Mouse (Mus musculus) lung, embryonic 15.5 days (tissue): Measurements from ENCODE around the gene Smim22. TPM values are rescaled to one million over a fixed set of nuclear protein-coding genes. Genes with fewer than 3 reads are reported as not detected.

ENCODE experiments used
- ATAC-seq: fragments of 200-750 bp; cut with Nextera tagmentation; 2 replicates; pipeline ENCODE4 v1.8.0; 2017; ENCODE audit warnings: moderate number of reproducible peaks, borderline replicate concordance; ENCODE audit not compliant: low FRiP score, low TSS enrichment; ENCODE audit errors: extremely low read depth
- H3K27ac ChIP-seq: fragments of 300-500 bp; sonication (generic); 2 replicates; pipeline ENCODE4 v1.5.1; 2015; ENCODE audit warnings: moderate library complexity, mild to moderate bottlenecking, inconsistent platforms
- H3K27me3 ChIP-seq: fragments of 300-500 bp; sonication (generic); 2 replicates; pipeline ENCODE4 v1.6.1; 2015; ENCODE audit warnings: inconsistent platforms
- H3K36me3 ChIP-seq: fragments of 300-500 bp; sonication (generic); 2 replicates; pipeline ENCODE4 v1.6.1; 2015; ENCODE audit warnings: inconsistent platforms
- H3K4me1 ChIP-seq: fragments of 300-500 bp; sonication (generic); 2 replicates; pipeline ENCODE4 v1.6.1; 2015; ENCODE audit warnings: inconsistent platforms
- H3K4me2 ChIP-seq: fragments of 300-500 bp; sonication (generic); 2 replicates; pipeline ENCODE4 v1.6.1; 2015; ENCODE audit warnings: inconsistent platforms, mild to moderate bottlenecking, moderate library complexity
- H3K4me3 ChIP-seq: fragments of 300-500 bp; sonication (generic); 2 replicates; pipeline ENCODE4 v1.5.1; 2015; ENCODE audit warnings: mild to moderate bottlenecking, inconsistent platforms
- H3K9ac ChIP-seq: fragments of 300-500 bp; sonication (generic); 2 replicates; pipeline ENCODE4 v1.6.1; 2015; ENCODE audit warnings: inconsistent platforms
- H3K9me3 ChIP-seq: fragments of 300-500 bp; sonication (generic); 2 replicates; pipeline ENCODE4 v1.6.1; 2016; ENCODE audit warnings: inconsistent platforms
- WGBS: fragments of 180-500 bp; shearing (Covaris S2); methylation state at CpG from one replicate; pipeline ENCODE4 v1.1.7; 2015; 5-methylcytosine and 5-hydroxymethylcytosine counted together
- polyA plus RNA-seq: library from polyadenylated mRNA; unstranded; fragments of >200 nt; fragmentation: Nextera tagmentation; extraction: Ambion mirVana; gene quantifications from 2 replicates; pipeline ENCODE4 v1.2.1, GENCODE M21; 2015

Smim22 gene
- polyA plus RNA-seq, 1 experiment from 2014 or later, result 30.2 TPM

DNA sequence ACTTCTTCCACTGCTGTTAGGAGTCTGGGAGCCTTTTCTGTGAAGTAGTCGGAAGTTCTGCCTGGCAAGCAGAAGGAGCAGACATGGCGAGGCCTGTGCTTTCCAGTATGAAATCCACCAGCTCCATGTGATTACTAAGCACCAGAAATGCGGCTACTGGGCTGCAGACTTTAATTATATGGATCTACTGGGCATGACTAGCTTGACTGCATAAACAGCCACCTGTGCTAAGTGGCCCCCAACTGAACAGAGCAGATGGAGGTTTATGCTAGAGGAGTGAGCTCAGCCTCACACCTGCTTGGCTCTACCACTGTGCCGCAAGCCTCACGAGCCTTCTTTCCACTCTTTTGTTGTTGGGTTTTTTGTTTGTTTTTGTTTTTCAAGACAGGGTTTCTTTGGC is 32.6 kb upstream of the Smim22 start:
- Histone ChIP-seq H3K9ac (no peak overlapping the region), H3K27ac (no peak overlapping the region), H3K36me3 (no peaks in the 10 kb centered on the region), H3K4me2 (no peak overlapping the region), H3K4me3 (no peak overlapping the region), H3K9me3 (no peaks in the 10 kb centered on the region), H3K4me1 (0 out of 2 replicates have a peak, but pooled peaks cover 3% of the 10 kb centered on the region), H3K27me3 (no peaks in the 10 kb centered on the region)
- ATAC-seq, result no peak
- 86% methylated on average over 5 of the region's 5 CpGs for WGBS

DNA sequence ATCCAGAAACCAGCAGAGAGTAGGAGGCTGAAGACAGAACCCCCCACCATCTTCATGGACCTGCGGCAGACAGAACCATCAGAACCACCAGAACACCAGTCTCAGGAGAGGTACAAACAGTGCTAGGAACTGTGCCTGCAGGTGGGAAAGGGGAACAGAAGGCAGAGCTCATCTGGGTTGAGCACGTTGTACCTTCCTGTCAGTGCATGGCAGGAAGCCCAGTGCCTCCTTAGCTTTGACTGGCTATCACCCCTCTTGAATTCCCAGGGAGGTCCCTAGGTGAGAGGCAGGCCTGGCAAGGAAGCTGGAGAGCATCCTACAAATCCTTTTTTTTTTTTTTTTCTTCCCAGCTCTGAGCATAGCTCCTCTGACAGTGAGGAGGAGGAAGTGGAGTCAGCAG is 30.9 kb upstream of the Smim22 start:
- H3K9ac ChIP-seq, result no peak overlapping the region
- no peaks in the 10 kb centered on the region for H3K27me3 ChIP-seq
- H3K4me2 ChIP-seq, result no peak overlapping the region
- no peak for ATAC-seq
- H3K27ac ChIP-seq, result no peak overlapping the region
- H3K9me3 ChIP-seq, result no peaks in the 10 kb centered on the region
- H3K4me1 ChIP-seq, result 0 out of 2 replicates have a peak, but pooled peaks cover 3% of the 10 kb centered on the region
- H3K4me3 ChIP-seq, result no peak overlapping the region
- no peaks in the 10 kb centered on the region for H3K36me3 ChIP-seq
- 57% methylated on average over 2 of the region's 2 CpGs for WGBS

DNA sequence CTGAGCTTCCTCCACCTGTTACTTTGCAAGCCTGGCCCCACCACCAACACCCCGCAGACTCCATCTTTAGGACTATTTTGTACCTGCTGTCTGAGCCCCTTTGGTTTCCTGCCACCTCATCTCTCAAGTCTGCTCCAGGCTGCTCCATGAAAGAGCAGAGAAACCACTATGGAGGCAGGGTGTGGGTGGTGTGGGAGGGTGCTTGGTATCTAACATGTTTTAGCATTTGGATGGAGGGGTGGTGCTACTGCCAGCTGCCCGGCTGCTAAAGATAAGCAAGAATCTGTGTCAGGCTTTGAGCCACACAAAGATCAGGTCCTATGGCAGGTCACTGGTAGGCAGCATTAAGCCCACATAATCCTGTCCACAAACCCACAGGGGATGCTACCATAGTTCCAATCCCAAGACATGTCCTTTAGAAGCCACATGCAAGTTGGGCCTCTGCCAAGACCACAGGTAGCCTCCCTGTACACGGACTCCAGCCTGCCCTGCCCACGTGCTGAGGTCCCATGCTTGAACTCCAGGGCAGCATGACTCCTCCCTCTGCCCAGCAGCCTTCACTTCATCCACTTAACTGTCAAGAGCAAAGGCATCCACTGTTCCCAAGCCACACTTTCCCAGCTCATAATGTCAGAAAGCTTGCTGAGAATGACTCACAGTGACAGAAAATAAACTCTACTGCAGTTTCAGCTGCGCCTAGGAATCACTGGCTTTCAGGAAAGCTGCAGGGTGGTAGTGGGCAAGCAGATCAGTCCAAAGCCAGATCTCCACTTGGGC is 28.6 kb upstream of the Smim22 start:
- Histone ChIP-seq H3K9me3 (no peaks in the 10 kb centered on the region), H3K36me3 (no peaks in the 10 kb centered on the region), H3K9ac (no peak overlapping the region), H3K4me2 (no peak overlapping the region), H3K27me3 (no peaks in the 10 kb centered on the region), H3K4me1 (0 out of 2 replicates have a peak, but pooled peaks cover 3% of the 10 kb centered on the region), H3K4me3 (no peak overlapping the region), H3K27ac (no peak overlapping the region)
- WGBS, result 34% methylated on average over 5 of the region's 5 CpGs
- ATAC-seq, result peak; percentile 19; the same call in 1 of the 2 replicates

DNA sequence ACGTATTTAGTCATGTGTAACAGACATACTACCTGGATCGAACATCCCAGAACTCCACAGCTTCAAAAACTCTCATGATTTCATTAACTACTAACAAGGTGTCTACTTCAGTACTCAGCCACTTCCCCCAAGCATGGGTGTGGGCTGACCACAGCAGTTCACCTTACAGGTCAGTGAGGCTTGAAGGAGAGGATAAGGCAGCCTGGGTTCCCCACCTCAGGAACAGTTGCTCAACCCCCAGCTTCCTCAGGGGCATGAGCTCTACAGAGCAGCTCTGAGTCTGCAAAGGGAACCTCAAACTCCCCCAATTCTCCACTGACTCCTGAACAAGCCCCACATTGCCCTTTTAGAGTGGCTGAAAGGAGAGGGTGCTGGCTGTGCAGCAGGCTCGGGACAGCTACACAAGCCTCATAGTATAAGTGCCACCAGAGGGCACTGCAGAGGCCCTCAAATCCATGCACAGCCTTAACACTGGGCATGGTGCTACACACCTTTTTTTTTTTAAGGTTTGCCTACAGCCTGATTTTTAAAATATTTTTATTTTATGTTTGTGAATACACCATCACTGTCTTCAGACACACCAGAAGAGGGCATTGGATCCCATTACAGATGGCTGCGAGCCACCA is 27.2 kb upstream of the Smim22 start:
- Histone ChIP-seq H3K36me3 (no peaks in the 10 kb centered on the region), H3K9ac (no peak overlapping the region), H3K4me1 (0 out of 2 replicates have a peak, but pooled peaks cover 3% of the 10 kb centered on the region), H3K9me3 (no peaks in the 10 kb centered on the region), H3K27me3 (no peaks in the 10 kb centered on the region), H3K27ac (no peak overlapping the region), H3K4me2 (no peak overlapping the region), H3K4me3 (no peak overlapping the region)
- no peak for ATAC-seq
- 66% methylated on average over 4 of the region's 4 CpGs for WGBS

DNA sequence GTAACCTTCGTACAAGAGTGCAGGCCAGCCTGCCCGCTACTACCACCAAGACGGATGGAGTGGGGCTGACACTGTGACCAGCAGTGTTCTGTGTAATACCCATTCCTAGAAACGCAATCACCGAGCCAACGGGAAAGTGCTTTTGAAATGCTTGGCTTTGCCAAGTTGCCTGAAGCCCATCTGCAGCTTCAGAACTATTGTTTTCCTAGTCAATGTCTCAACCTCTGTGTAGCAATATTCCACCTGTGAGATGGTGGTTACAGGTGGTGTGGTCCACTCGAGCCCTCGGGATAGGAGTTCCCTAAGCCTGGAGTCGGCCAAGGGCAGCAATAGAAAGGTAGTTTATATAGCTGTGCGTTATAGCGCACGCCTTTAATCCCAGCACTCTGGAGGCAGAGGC is 22.4 kb upstream of the Smim22 start:
- Histone ChIP-seq H3K27me3 (no peaks in the 10 kb centered on the region), H3K9ac (no peak overlapping the region), H3K36me3 (no peaks in the 10 kb centered on the region), H3K9me3 (no peaks in the 10 kb centered on the region), H3K4me1 (no peaks in the 10 kb centered on the region), H3K27ac (no peak overlapping the region), H3K4me2 (no peak overlapping the region), H3K4me3 (no peak overlapping the region)
- WGBS, result 87% methylated on average over 12 of the region's 12 CpGs
- ATAC-seq, result no peak

DNA sequence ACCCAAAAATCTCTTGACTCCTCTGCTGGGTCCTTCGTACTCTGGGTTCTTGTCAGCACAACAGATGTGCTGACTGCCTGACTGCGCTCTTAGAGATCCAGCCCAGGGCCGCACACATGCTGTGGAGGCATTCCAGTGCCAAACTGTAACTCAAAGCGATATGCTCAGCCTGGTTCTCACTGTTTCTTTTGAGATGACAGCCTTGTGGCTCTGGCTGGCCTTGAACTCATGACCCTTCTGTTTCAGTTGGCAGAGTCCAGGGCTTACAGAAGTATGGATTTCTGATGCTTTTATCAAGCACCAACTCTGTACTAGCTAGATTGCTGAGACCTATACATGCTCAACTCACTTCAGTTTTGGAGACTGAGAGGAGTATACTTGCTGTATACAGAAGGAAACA is 13.8 kb upstream of the Smim22 start:
- no peaks in the 10 kb centered on the region for H3K27me3 ChIP-seq
- H3K36me3 ChIP-seq, result no peaks in the 10 kb centered on the region
- no peak for ATAC-seq
- H3K4me2 ChIP-seq, result no peak overlapping the region
- H3K4me1 ChIP-seq, result no peaks in the 10 kb centered on the region
- H3K9ac ChIP-seq, result no peak overlapping the region
- WGBS, result 80% methylated on average over 4 of the region's 4 CpGs
- H3K9me3 ChIP-seq, result no peaks in the 10 kb centered on the region
- no peak overlapping the region for H3K27ac ChIP-seq
- H3K4me3 ChIP-seq, result no peak overlapping the region

DNA sequence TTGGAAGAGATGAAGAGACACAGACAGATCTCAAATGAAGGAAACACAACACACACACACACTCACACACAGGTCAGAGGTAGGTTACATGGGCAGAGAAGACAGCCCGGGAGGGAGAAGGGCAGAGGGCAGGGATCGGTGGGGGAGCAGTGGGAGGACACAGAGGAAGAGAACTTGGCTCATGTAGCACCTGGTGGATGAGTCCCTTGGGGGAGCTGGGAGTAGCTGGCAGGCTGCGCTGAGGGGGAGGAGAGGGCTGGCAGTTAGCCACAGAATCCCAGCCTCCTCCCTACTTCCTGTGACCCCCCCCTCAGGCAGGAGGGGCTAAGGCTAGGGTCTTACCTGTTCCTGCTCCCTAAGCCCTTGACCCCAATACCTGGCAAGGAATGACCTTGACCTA is 9.5 kb upstream of the Smim22 start, which contains the start of gene Sept12:
Gene Sept12, minus strand, starts transcription at position 300 of the 400 bp plus-strand sequence.
- H3K27me3 ChIP-seq, result no peaks in the 10 kb centered on the region
- H3K4me3 ChIP-seq, result no peak within 1 kb of the TSS
- H3K9ac ChIP-seq, result no peak within 1 kb of the TSS
- no peaks in the 10 kb centered on the region for H3K9me3 ChIP-seq
- H3K36me3 ChIP-seq, result no peaks in the 10 kb centered on the region
- no peak within 1 kb of the TSS for H3K4me2 ChIP-seq
- no peaks in the 10 kb centered on the region for H3K4me1 ChIP-seq
- no peak for ATAC-seq
- WGBS, result 33% methylated on average over 3 of the region's 3 CpGs
- peak within 1 kb of the TSS; percentile 0; the same call in 1 of the 2 replicates for H3K27ac ChIP-seq

DNA sequence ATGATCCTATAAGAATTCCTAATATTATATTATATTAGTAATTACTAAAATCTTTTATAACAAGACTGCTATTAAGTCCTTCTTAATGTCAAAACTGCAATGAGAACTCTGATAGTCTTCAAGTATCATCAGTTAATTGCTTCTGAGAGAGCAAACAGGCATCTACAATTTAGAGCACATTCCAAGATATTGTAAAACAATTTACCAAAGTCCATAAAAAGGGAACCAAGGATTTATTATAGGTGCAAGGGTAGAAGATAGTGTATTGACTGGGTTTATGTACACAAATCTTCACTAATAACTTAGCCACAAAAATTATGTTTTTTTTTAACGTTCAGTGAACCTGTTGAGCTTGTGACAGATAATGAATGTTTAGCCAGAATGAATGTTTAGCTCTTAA is 8.1 kb upstream of the Smim22 start:
- ATAC-seq, result no peak
- Histone ChIP-seq H3K36me3 (no peaks in the 10 kb centered on the region), H3K27me3 (no peaks in the 10 kb centered on the region), H3K4me1 (no peaks in the 10 kb centered on the region), H3K9me3 (no peaks in the 10 kb centered on the region), H3K9ac (no peak overlapping the region), H3K4me2 (no peak overlapping the region), H3K4me3 (no peak overlapping the region), H3K27ac (no peak overlapping the region)
- WGBS, result 49% methylated on average over 1 of the region's 1 CpGs

DNA sequence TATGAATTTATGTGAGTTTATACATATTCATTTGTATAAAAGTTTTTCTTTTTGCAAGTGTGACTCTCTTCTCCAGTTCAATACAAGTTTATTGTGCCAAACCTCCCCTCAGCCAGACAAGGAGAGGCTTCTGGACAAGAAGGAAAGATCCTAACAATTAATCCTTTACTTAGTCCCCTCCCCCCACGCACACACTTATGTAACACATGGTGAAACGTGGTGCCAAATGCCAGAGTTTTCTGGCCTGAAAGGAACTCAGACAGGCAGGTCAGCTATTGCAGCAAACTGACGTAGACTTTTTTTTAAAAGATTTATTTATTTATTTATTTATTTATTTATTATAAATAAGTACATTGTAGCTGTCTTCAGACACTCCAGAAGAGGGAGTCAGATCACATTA is 6.5 kb upstream of the Smim22 start:
- Histone ChIP-seq H3K4me2 (no peak overlapping the region), H3K4me3 (no peak overlapping the region), H3K4me1 (no peaks in the 10 kb centered on the region), H3K9me3 (no peaks in the 10 kb centered on the region), H3K27me3 (no peaks in the 10 kb centered on the region), H3K9ac (no peak overlapping the region), H3K27ac (no peak overlapping the region), H3K36me3 (no peaks in the 10 kb centered on the region)
- ATAC-seq, result no peak
- WGBS, result 45% methylated on average over 3 of the region's 3 CpGs

DNA sequence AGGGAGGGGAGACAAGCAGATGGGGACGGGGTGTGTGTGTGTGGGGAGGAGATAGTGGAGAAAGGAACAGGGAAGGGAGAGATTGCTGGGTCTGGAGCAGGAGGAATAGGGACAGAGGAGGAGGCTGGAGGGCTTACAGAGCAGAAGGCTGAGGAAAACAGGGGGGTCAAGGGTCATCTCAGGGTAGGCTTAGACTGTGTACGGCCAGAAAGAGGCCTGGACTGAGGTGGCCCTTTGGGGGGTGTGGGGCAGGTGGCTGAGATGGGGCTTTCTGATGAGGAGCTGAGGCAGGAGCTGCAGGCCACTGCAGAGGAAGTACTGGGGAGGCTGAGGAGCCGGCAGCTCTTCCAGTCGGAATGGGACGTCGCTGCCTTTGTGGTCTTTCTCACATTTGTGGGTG is 404 bp downstream of the Smim22 start:
- Histone ChIP-seq H3K27ac (0 out of 2 replicates have a peak overlapping the region, but pooled peaks have one; percentile 13), H3K4me2 (peak overlapping the region; percentile 50), H3K9me3 (no peaks in the 10 kb centered on the region), H3K9ac (no peak overlapping the region), H3K36me3 (no peaks in the 10 kb centered on the region), H3K4me3 (peak overlapping the region; percentile 24), H3K27me3 (no peaks in the 10 kb centered on the region), H3K4me1 (peaks cover 6% of the 10 kb centered on the region)
- no peak for ATAC-seq
- 31% methylated on average over 6 of the region's 6 CpGs for WGBS

DNA sequence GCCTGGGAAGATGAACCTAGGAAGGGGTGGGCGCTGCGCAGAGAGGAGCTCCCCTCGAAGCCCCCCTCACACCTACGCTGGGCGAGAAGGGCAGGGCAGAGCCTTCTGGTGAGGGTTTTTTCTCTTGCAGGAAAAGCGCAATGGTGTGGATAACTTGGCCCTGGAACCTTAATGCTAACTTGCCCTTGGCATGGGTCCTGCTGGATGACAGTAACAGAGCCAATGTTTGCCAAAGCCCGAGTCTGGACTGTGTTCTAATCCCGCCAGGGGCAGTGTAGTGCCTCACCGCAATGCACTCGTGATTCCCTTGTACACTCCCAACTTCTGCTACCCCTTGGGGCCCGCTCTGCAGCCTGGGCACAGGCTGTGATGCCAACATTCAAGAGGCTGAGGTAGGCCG is 988 bp downstream of the Smim22 start:
- no peak overlapping the region for H3K9ac ChIP-seq
- no peaks in the 10 kb centered on the region for H3K27me3 ChIP-seq
- peak overlapping the region; percentile 50 for H3K4me2 ChIP-seq
- H3K4me3 ChIP-seq, result peak overlapping the region; percentile 24
- no peaks in the 10 kb centered on the region for H3K9me3 ChIP-seq
- H3K36me3 ChIP-seq, result no peaks in the 10 kb centered on the region
- ATAC-seq, result no peak
- peaks cover 9% of the 10 kb centered on the region for H3K4me1 ChIP-seq
- H3K27ac ChIP-seq, result no peak overlapping the region
- WGBS, result 77% methylated on average over 12 of the region's 12 CpGs

DNA sequence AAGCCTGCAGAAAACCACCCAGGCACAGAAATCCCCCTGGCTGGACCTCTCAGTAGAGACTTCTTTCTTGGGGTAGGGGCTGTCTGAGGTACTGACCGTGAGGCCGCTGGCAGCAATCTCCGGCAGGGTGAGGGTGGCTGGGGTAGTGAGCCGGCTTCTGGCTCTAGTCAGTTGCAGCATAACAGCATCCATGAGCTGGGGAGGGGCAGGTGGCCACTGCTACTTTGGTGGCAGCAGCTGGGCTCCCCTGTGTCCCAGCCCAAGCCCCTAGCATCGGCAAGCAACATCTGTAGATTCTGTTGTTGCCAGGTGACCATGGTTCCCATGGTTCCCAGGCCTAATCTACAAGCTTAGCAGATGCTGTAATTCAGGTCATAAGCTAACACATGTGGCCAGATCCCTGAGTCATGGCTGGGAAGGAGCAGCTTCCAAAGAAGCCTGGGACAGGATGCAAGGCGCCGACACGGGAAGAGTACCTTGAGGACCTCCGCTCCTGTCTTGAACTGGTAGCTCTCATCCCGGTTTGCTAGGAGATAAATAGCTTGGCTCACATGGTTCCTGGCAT is 3.4 kb downstream of the Smim22 start:
- no peak overlapping the region for H3K27ac ChIP-seq
- no peak overlapping the region for H3K9ac ChIP-seq
- 88% methylated on average over 10 of the region's 10 CpGs for WGBS
- no peak overlapping the region for H3K4me3 ChIP-seq
- H3K9me3 ChIP-seq, result no peaks in the 10 kb centered on the region
- no peak for ATAC-seq
- H3K4me1 ChIP-seq, result peaks cover 9% of the 10 kb centered on the region
- H3K4me2 ChIP-seq, result no peak overlapping the region
- H3K36me3 ChIP-seq, result peaks cover 13% of the 10 kb centered on the region
- no peaks in the 10 kb centered on the region for H3K27me3 ChIP-seq
